Mouse (Mus musculus): ENCODE measurements around the gene Gtf2ird1.

DNA sequence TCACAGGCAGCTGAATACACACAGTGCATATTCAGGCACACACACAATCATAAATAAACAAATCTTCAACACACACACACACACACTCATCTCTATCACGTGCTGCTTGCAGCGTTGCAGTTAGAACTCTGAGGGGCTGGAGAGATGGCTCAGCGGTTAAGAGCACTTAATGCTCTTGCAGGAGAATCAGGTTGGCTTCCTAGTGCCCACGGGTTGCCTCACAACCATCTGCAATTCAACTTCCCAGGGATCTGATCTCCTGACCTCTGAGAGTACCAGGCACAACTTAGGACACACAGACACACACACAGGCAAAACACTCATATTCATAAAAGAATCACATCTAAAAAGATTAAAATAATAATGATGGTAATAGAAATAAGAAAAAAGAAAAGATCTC, 39.3 kb upstream of the Gtf2ird1 start:
- TF ChIP-seq POLR2A (IDR thresholded peaks at IDR 0.05; ENCODE audit: insufficient read length, low read depth) (no peak), MYOG (IDR thresholded peaks at IDR 0.05; ENCODE audit: control insufficient read depth in 1 of 3, insufficient read depth in 1 of 3, insufficient read length in 2 of 3, low read depth in 2 of 3) (no peak), TCF12 (IDR thresholded peaks at IDR 0.05; ENCODE audit: insufficient read depth, poor library complexity, severe bottlenecking) (no peak), CEBPB (IDR thresholded peaks at IDR 0.05; ENCODE audit: insufficient read depth, poor library complexity, severe bottlenecking) (no peak), SRF (IDR thresholded peaks at IDR 0.05; ENCODE audit: control insufficient read depth, insufficient read length, low read depth) (no peak), MYOD1 (IDR thresholded peaks at IDR 0.05; ENCODE audit: control insufficient read depth in 1 of 3, insufficient read length in 2 of 3, low read depth in 2 of 3) (no peak), MAX (IDR thresholded peaks at IDR 0.05; ENCODE audit: low read depth) (no peak), USF1 (IDR thresholded peaks at IDR 0.05; ENCODE audit: low read depth) (no peak), E2F4 (IDR thresholded peaks at IDR 0.05; ENCODE audit: insufficient read depth) (no peak), POLR2AphosphoS2 (IDR thresholded peaks at IDR 0.05; ENCODE audit: insufficient read length, low read depth) (no peak)

All from myocyte (in vitro differentiated cells).